Mouse (Mus musculus): Measurements from ENCODE around the gene Gtpbp6. TPM values are rescaled to one million over a fixed set of nuclear protein-coding genes. Genes with fewer than 3 reads are reported as not detected.
"Not testable (repeated sequence)": the region's sequence is repeated elsewhere in the genome, so short reads cannot be mapped to it uniquely, and the experiment has no call there.

Gene Gtpbp6
- polyA plus RNA-seq, 1 experiment from 2014 or later: 61.5 TPM

DNA sequence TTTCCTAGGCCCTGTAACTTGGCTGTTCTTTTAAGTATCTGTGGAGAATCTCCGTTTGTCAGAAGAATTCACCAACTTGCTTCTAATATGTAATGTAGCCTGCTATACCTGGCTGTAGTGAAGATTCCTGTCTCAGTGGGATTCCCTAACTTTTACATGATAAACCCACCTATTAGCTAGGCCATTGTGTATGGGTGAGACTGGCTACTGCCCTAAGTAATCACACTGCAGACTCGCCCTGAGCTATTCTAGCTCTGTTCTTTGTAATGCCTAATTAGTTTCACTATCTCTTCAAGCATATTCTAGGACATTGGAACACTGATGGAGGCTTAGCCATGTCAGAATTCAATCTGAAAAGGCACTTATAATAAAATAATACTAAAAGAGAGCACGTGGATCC, 14.4 kb upstream of the Gtpbp6 start:
- H3K36me3 ChIP-seq (ENCODE audit: control insufficient read depth, insufficient read depth, low read length): peaks cover 21% of the 10 kb centered on the region
- not testable (repeated sequence) for H3K9me3 ChIP-seq (ENCODE audit: control insufficient read depth, low read length); H3K4me2 ChIP-seq (ENCODE audit: low read depth, low read length); H3K4me1 ChIP-seq (ENCODE audit: control insufficient read depth, insufficient read depth, low read length); H3K9ac ChIP-seq (replicated peaks; ENCODE audit: low read depth, low read length); H3K27ac ChIP-seq (ENCODE audit: low read depth, low read length); H3K4me3 ChIP-seq (ENCODE audit: low read depth, low read length); H3K27me3 ChIP-seq (ENCODE audit: control insufficient read depth, insufficient read depth, low read length); ATAC-seq (ENCODE audit: low read depth)
- 77% methylated on average over 3 of the region's 3 CpGs for WGBS

DNA sequence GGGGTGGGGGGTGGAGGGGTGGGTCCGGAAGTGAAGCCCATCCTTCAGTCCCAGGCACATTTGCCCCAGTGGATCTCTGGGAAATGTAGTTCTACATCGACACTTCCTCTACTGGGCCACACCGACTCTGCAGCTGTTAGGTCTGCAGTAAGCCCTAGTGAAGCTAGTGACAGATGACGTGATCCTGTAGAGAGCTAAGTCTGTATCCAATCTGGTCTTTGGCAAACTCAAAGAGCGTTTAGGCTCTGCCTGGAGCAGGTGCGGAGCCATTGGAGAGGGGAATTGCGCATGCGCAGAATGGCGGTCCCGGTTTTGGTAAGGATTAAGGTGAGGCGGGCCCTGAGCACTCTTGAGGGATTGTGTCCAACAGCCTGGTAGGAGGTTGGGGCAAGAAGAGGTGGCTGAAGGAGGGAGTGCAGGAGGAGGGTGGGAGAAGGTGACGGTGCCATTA, 2.0 kb upstream of the Gtpbp6 start, which contains the start of gene Zfp605:
Gene Zfp605 (plus strand): TSS at position 102 of the 451 bp plus-strand sequence.
- under 1% methylated on average over 12 of the region's 12 CpGs for WGBS
- H3K9ac ChIP-seq (replicated peaks; ENCODE audit: low read depth, low read length): peak within 1 kb of the TSS; percentile 70
- peaks cover 18% of the 10 kb centered on the region for H3K36me3 ChIP-seq (ENCODE audit: control insufficient read depth, insufficient read depth, low read length)
- peak; percentile 65 for ATAC-seq (ENCODE audit: low read depth)
- no peaks in the 10 kb centered on the region for H3K9me3 ChIP-seq (ENCODE audit: control insufficient read depth, low read length)
- H3K4me3 ChIP-seq (ENCODE audit: low read depth, low read length): peak within 1 kb of the TSS; percentile 60
- H3K27me3 ChIP-seq (ENCODE audit: control insufficient read depth, insufficient read depth, low read length): no peaks in the 10 kb centered on the region
- H3K4me2 ChIP-seq (ENCODE audit: low read depth, low read length): peak within 1 kb of the TSS; percentile 70
- peaks cover 10% of the 10 kb centered on the region; the same call in 1 of the 2 replicates for H3K4me1 ChIP-seq (ENCODE audit: control insufficient read depth, insufficient read depth, low read length)
- H3K27ac ChIP-seq (ENCODE audit: low read depth, low read length): peak within 1 kb of the TSS; percentile 87

- H3K27me3 ChIP-seq (ENCODE audit: control insufficient read depth, insufficient read depth, low read length): no peaks in the 10 kb centered on the region
- WGBS: 0% methylated on average over 7 of the region's 7 CpGs
- peaks cover 10% of the 10 kb centered on the region; the same call in 1 of the 2 replicates for H3K4me1 ChIP-seq (ENCODE audit: control insufficient read depth, insufficient read depth, low read length)
- no peak overlapping the region for H3K9ac ChIP-seq (replicated peaks; ENCODE audit: low read depth, low read length)
- H3K36me3 ChIP-seq (ENCODE audit: control insufficient read depth, insufficient read depth, low read length): peaks cover 32% of the 10 kb centered on the region
- H3K27ac ChIP-seq (ENCODE audit: low read depth, low read length): peak overlapping the region; percentile 94
- H3K4me3 ChIP-seq (ENCODE audit: low read depth, low read length): peak overlapping the region; percentile 75
- H3K4me2 ChIP-seq (ENCODE audit: low read depth, low read length): 0 out of 2 replicates have a peak overlapping the region, but pooled peaks have one; percentile 20
- no peaks in the 10 kb centered on the region for H3K9me3 ChIP-seq (ENCODE audit: control insufficient read depth, low read length)
- ATAC-seq (ENCODE audit: low read depth): no peak
Measured at GRCm38 (mm10) chr5:110108305-110108628, 270 bp upstream of the Gtpbp6 start.

GRCm38 (mm10) chr5:110106901-110107564, 964 bp downstream of the Gtpbp6 start:
- H3K27me3 ChIP-seq (ENCODE audit: control insufficient read depth, insufficient read depth, low read length): no peaks in the 10 kb centered on the region
- peak overlapping the region; percentile 94 for H3K27ac ChIP-seq (ENCODE audit: low read depth, low read length)
- H3K4me2 ChIP-seq (ENCODE audit: low read depth, low read length): peak overlapping the region; percentile 88
- peaks cover 28% of the 10 kb centered on the region for H3K36me3 ChIP-seq (ENCODE audit: control insufficient read depth, insufficient read depth, low read length)
- peak overlapping the region; percentile 75 for H3K4me3 ChIP-seq (ENCODE audit: low read depth, low read length)
- ATAC-seq (ENCODE audit: low read depth): peak; percentile 8; the same call in 1 of the 2 replicates
- peaks cover 10% of the 10 kb centered on the region; the same call in 1 of the 2 replicates for H3K4me1 ChIP-seq (ENCODE audit: control insufficient read depth, insufficient read depth, low read length)
- 19% methylated on average over 39 of the region's 41 CpGs for WGBS
- H3K9me3 ChIP-seq (ENCODE audit: control insufficient read depth, low read length): no peaks in the 10 kb centered on the region
- peak overlapping the region; percentile 76 for H3K9ac ChIP-seq (replicated peaks; ENCODE audit: low read depth, low read length)

GRCm38 (mm10) chr5:110106140-110106871, 1.7 kb downstream of the Gtpbp6 start:
- Histone ChIP-seq H3K4me2 (ENCODE audit: low read depth, low read length) (peak overlapping the region; percentile 88), H3K27ac (ENCODE audit: low read depth, low read length) (no peak overlapping the region), H3K9ac (replicated peaks; ENCODE audit: low read depth, low read length) (peak overlapping the region; percentile 76; the same call in 1 of the 2 replicates), H3K36me3 (ENCODE audit: control insufficient read depth, insufficient read depth, low read length) (peaks cover 28% of the 10 kb centered on the region), H3K27me3 (ENCODE audit: control insufficient read depth, insufficient read depth, low read length) (no peaks in the 10 kb centered on the region), H3K4me3 (ENCODE audit: low read depth, low read length) (peak overlapping the region; percentile 75), H3K9me3 (ENCODE audit: control insufficient read depth, low read length) (no peaks in the 10 kb centered on the region), H3K4me1 (ENCODE audit: control insufficient read depth, insufficient read depth, low read length) (peaks cover 15% of the 10 kb centered on the region; the same call in 1 of the 2 replicates)
- WGBS: 94% methylated on average over 25 of the region's 26 CpGs
- no peak for ATAC-seq (ENCODE audit: low read depth)

GRCm38 (mm10) chr5:110104616-110105380, 3.2 kb downstream of the Gtpbp6 start:
- no peak overlapping the region for H3K9ac ChIP-seq (replicated peaks; ENCODE audit: low read depth, low read length)
- no peak overlapping the region for H3K4me2 ChIP-seq (ENCODE audit: low read depth, low read length)
- H3K9me3 ChIP-seq (ENCODE audit: control insufficient read depth, low read length): no peaks in the 10 kb centered on the region
- H3K4me1 ChIP-seq (ENCODE audit: control insufficient read depth, insufficient read depth, low read length): peaks cover 23% of the 10 kb centered on the region; the same call in 1 of the 2 replicates
- 95% methylated on average over 36 of the region's 36 CpGs for WGBS
- H3K4me3 ChIP-seq (ENCODE audit: low read depth, low read length): no peak overlapping the region
- H3K27me3 ChIP-seq (ENCODE audit: control insufficient read depth, insufficient read depth, low read length): no peaks in the 10 kb centered on the region
- H3K36me3 ChIP-seq (ENCODE audit: control insufficient read depth, insufficient read depth, low read length): peaks cover 28% of the 10 kb centered on the region
- no peak overlapping the region for H3K27ac ChIP-seq (ENCODE audit: low read depth, low read length)
- ATAC-seq (ENCODE audit: low read depth): no peak

DNA sequence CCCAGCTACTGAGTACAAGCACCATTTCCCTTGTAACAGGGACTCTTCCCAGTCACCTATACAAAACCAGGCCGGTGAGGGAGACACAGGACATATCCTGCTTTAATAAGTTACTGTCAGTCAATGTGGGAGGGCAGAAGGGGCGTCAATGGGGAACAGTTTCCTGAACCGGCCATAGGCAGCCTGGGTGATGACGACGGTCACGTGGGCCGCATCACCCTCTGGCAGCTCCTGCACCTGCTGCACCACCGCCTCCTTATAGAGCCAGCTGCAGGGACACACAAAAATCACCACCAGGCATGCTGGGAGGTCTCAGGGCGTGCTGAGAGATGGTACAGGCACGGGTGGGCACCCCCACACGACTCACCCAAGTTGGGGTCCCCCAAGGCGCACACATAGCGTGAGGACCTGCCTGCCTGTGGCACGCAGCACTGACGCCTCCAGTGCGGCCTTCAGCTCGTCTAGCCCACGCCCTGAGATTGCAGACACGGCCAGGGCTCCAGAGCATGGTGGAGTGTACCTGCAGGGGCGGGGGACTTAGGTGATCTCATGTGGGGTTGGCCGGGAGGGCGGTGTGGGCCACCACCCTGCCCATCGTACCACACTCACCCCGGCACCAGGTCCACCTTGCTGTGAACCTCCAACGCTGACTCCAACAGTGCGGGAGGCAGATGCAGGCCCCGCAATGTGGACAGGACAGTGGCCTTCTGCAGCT, 3.9 kb downstream of the Gtpbp6 start:
- ATAC-seq (ENCODE audit: low read depth): no peak
- Histone ChIP-seq H3K4me2 (ENCODE audit: low read depth, low read length) (no peak overlapping the region), H3K27me3 (ENCODE audit: control insufficient read depth, insufficient read depth, low read length) (no peaks in the 10 kb centered on the region), H3K4me1 (ENCODE audit: control insufficient read depth, insufficient read depth, low read length) (peaks cover 23% of the 10 kb centered on the region; the same call in 1 of the 2 replicates), H3K27ac (ENCODE audit: low read depth, low read length) (no peak overlapping the region), H3K36me3 (ENCODE audit: control insufficient read depth, insufficient read depth, low read length) (peaks cover 28% of the 10 kb centered on the region), H3K4me3 (ENCODE audit: low read depth, low read length) (no peak overlapping the region), H3K9ac (replicated peaks; ENCODE audit: low read depth, low read length) (no peak overlapping the region), H3K9me3 (ENCODE audit: control insufficient read depth, low read length) (no peaks in the 10 kb centered on the region)
- 95% methylated on average over 27 of the region's 27 CpGs for WGBS

- Histone ChIP-seq H3K4me2 (ENCODE audit: low read depth, low read length) (no peak overlapping the region), H3K4me1 (ENCODE audit: control insufficient read depth, insufficient read depth, low read length) (peaks cover 23% of the 10 kb centered on the region; the same call in 1 of the 2 replicates), H3K27me3 (ENCODE audit: control insufficient read depth, insufficient read depth, low read length) (no peaks in the 10 kb centered on the region), H3K9me3 (ENCODE audit: control insufficient read depth, low read length) (no peaks in the 10 kb centered on the region), H3K27ac (ENCODE audit: low read depth, low read length) (no peak overlapping the region), H3K36me3 (ENCODE audit: control insufficient read depth, insufficient read depth, low read length) (peaks cover 28% of the 10 kb centered on the region), H3K4me3 (ENCODE audit: low read depth, low read length) (no peak overlapping the region), H3K9ac (replicated peaks; ENCODE audit: low read depth, low read length) (no peak overlapping the region)
- WGBS: 94% methylated on average over 19 of the region's 19 CpGs
- no peak for ATAC-seq (ENCODE audit: low read depth)
Measured at GRCm38 (mm10) chr5:110102853-110103625, 5.0 kb downstream of the Gtpbp6 start.
